Mouse (Mus musculus) brain, embryonic 14.5 days (tissue): Measurements from ENCODE around the gene Olfr750.
A peak's percentile ranks its signal among the peaks of the same experiment; 100 is the strongest.

Experiments used
- CTCF ChIP-seq: fragments of 200-500 bp; IDR thresholded peaks from 2 replicates; pipeline ENCODE4 v1.5.1; 2012; ENCODE audit warnings: inconsistent platforms, mild to moderate bottlenecking, moderate library complexity, borderline replicate concordance; ENCODE audit not compliant: insufficient read depth, insufficient read length; ENCODE audit errors: extremely low read depth
- POLR2A ChIP-seq: fragments of 200-500 bp; IDR thresholded peaks from 2 replicates; pipeline ENCODE4 v1.6.1; 2012; ENCODE audit warnings: mild to moderate bottlenecking, inconsistent platforms, borderline replicate concordance; ENCODE audit not compliant: poor library complexity, insufficient read depth, insufficient read length, severe bottlenecking; ENCODE audit errors: extremely low read depth

DNA sequence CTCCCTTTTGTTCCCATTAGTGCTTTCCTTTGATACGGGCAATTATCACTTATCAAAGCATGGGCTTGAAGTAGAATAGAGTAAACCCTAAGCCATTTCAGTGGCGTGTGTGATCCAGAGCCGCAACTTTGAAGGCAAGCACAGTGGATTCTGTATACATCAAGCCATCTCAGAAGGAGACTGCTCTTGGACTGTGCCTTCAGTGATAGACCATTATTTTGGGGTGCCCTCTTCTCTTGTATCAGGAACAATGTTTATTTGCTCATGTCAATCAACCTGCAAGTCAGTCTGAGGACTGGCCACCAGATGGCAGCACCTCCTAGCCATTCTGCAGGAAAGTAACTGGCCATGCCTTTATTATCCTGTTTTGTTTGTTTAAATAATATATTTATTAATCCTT lies 29.0 kb upstream of the Olfr750 start:
- no peak for TF ChIP-seq POLR2A
- TF ChIP-seq CTCF = peak; percentile 86; the same call in 1 of the 2 replicates
